Mouse (Mus musculus) left cerebral cortex, adult 11 months (tissue): ENCODE results near the gene Tax1bp1.

Source experiments
- DNase-seq: peaks from one replicate; pipeline ENCODE4 v3.0.0; 2022; ENCODE audit warnings: low spot score

Tax1bp1 gene

GRCm38 (mm10) chr6:52796691-52797090 lies 83.2 kb downstream of the Tax1bp1 start:
- DNase-seq, result no peak

DNA sequence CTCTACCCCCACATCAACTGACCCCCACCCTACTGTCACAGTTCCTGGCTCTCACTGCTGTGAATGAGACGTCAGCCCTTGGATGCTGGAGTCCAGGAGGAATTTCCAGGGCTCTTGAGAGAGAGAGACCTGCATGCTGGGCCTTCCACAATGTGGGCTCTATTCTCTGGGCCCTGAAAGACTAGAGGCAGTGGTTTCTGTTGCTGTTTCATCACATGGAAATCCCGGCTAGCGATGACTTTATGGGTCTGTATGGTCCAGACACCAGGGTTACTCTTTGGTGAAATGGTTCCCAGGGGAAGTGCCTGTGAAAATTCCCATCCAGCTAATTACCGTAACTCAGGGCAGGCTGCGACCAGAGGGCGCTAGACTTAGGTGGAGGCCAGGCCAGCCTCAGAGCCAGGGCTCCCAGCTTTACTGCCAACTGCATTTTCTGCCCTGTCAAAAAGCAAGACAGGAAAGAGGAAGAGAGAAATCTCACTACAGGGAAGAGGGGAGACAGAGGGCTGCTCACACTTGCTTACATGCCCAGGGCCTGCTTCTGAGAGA lies 83.8 kb downstream of the Tax1bp1 start:
- no peak for DNase-seq

DNA sequence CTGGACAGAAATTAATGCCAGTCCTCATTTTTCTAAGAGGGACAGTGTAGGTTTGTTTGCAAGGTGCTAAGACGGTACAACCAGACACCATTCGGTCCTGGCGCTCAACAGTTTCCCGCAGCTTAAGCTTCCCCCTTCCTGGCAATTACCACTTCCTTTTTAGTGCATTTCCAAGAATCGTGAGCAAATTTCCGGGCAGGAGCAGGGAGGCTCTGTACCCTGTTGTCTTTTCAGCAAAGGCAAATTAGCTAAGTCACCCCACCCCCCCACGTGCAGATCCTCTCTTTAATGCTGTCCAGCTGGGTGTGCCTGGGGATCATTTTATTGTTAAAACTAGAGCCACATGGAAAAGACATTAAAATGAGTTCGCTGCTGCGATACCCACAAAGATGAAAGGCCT lies 88.7 kb downstream of the Tax1bp1 start:
- DNase-seq, result no peak

DNA sequence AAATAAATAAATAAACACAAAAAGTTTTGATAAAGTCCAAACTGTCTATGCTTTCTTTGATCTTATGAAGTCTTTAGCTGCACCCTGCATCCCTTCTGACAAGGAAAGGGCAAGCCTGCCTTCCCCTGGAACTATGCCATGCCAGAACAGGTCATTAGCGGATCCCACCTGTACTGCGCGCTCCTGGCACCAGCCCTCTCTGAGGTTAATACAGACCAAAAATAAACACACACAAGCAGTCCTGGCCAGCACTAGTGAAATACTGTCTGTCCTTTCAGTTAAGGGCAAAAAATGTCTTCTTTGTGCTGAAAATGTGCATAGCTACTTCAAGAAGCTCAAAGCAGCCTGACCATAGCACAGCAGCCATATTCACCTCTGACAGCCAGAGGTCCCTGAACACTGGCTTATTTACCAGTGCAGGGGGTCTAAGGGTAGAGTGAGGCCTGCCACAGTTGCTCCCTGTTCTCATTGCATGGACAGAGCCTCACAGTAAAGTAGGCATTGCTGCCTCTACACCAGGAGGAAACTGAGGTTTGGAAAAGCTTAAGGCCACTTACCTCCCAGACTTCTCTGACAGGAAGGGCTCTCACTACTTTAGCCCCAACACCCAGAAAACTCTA lies 91.8 kb downstream of the Tax1bp1 start:
- DNase-seq, result no peak
